Mouse (Mus musculus) intestine, postnatal 0 days (tissue): Measurements from ENCODE around the gene Blvrb. TPM values are rescaled to one million over a fixed set of nuclear protein-coding genes. Genes with fewer than 3 reads are reported as not detected.

Experiments used
- ATAC-seq: fragments of 200-750 bp; cut with Nextera tagmentation; 2 replicates; pipeline ENCODE4 v1.8.0; 2017; ENCODE audit warnings: mild to moderate bottlenecking, moderate TSS enrichment, moderate library complexity
- H3K27ac ChIP-seq: fragments of 300-500 bp; sonication (generic); 2 replicates; pipeline ENCODE4 v1.5.1; 2014; ENCODE audit warnings: mild to moderate bottlenecking, low read depth, low read length, moderate library complexity
- H3K27me3 ChIP-seq: fragments of 300-500 bp; sonication (generic); replicated peaks from 2 replicates; pipeline ENCODE4 v1.6.1; 2014; ENCODE audit warnings: low read length, mixed read lengths; ENCODE audit not compliant: control insufficient read depth, insufficient read depth
- H3K36me3 ChIP-seq: fragments of 300-500 bp; sonication (generic); 2 replicates; pipeline ENCODE4 v1.6.1; 2014; ENCODE audit warnings: mild to moderate bottlenecking, moderate library complexity; ENCODE audit not compliant: control insufficient read depth, insufficient read depth
- H3K4me1 ChIP-seq: fragments of 300-500 bp; sonication (generic); replicated peaks from 2 replicates; pipeline ENCODE4 v1.6.1; 2014; ENCODE audit warnings: antibody characterized with exemption, low read length, mixed read lengths; ENCODE audit not compliant: control insufficient read depth, insufficient read depth
- H3K4me2 ChIP-seq: fragments of 300-500 bp; sonication (generic); replicated peaks from 2 replicates; pipeline ENCODE4 v1.6.1; 2014; ENCODE audit warnings: low read depth, mild to moderate bottlenecking, moderate library complexity
- H3K4me3 ChIP-seq: fragments of 300-500 bp; sonication (generic); 2 replicates; pipeline ENCODE4 v1.5.1; 2014; ENCODE audit warnings: low read depth, low read length
- H3K9ac ChIP-seq: fragments of 300-500 bp; sonication (generic); 2 replicates; pipeline ENCODE4 v1.6.1; 2014; ENCODE audit warnings: mild to moderate bottlenecking, low read depth, low read length
- H3K9me3 ChIP-seq: fragments of 300-500 bp; sonication (generic); 2 replicates; pipeline ENCODE4 v1.6.1; 2016; ENCODE audit warnings: mixed run types; ENCODE audit not compliant: control insufficient read depth
- CTCF ChIP-seq: sonication (generic); IDR thresholded peaks from 2 replicates; pipeline ENCODE4 v1.5.1; 2016; ENCODE audit warnings: low read depth, mild to moderate bottlenecking, control low read depth, antibody characterized with exemption, moderate library complexity
- whole genome bisulfite sequencing: fragments of 180-500 bp; shearing (Covaris S2); extraction: QIAGEN DNeasy Blood & Tissue Kit; methylation state at CpG from one replicate; pipeline ENCODE4 v1.1.7; 2014; 5-methylcytosine and 5-hydroxymethylcytosine counted together
- polyA plus RNA-seq: library from polyadenylated mRNA; unstranded; fragments of >200 nt; fragmentation: Nextera tagmentation; extraction: Ambion mirVana; gene quantifications from 2 replicates; pipeline ENCODE4 v1.2.1, GENCODE M21; 2015

Blvrb gene
- polyA plus RNA-seq, result 60.4 and 67.3 TPM in 2 replicates

- WGBS, result under 1% methylated on average over 54 of the region's 54 CpGs
- peak within 1 kb of the TSS; percentile 92 for H3K4me2 ChIP-seq
- H3K27me3 ChIP-seq, result peaks cover 13% of the 10 kb centered on the region
- peak within 1 kb of the TSS; percentile 60 for H3K9ac ChIP-seq
- no peaks in the 10 kb centered on the region; the same call in 1 of the 2 replicates for H3K4me1 ChIP-seq
- ATAC-seq, result peak; percentile 94
- H3K4me3 ChIP-seq, result peak within 1 kb of the TSS; percentile 61
- H3K36me3 ChIP-seq, result no peaks in the 10 kb centered on the region; the same call in 1 of the 2 replicates
- TF ChIP-seq CTCF, result peak; percentile 60
- no peaks in the 10 kb centered on the region for H3K9me3 ChIP-seq
- peak within 1 kb of the TSS; percentile 15; the same call in 1 of the 2 replicates for H3K27ac ChIP-seq
Measured at GRCm38 (mm10) chr7:27447419-27448286, at the start of gene Blvrb, which contains the start of gene Sptbn4. Blvrb (plus strand) TSS chr7:27447978. Sptbn4 (minus strand) TSS chr7:27447686.

- H3K9me3 ChIP-seq, result 0 out of 2 replicates have a peak, but pooled peaks cover 4% of the 10 kb centered on the region
- WGBS, result 75% methylated on average over 7 of the region's 7 CpGs
- ATAC-seq, result no peak
- H3K4me1 ChIP-seq, result no peaks in the 10 kb centered on the region; the same call in 1 of the 2 replicates
- H3K4me2 ChIP-seq, result no peak overlapping the region
- H3K4me3 ChIP-seq, result no peak overlapping the region
- H3K9ac ChIP-seq, result no peak overlapping the region
- H3K36me3 ChIP-seq, result no peaks in the 10 kb centered on the region
- H3K27ac ChIP-seq, result no peak overlapping the region
- no peak for TF ChIP-seq CTCF
- H3K27me3 ChIP-seq, result peaks cover 69% of the 10 kb centered on the region
Measured at GRCm38 (mm10) chr7:27400545-27400944, 47.2 kb upstream of the Blvrb start.

- 11% methylated on average over 16 of the region's 16 CpGs for WGBS
- no peak; the same call in 1 of the 2 replicates for ATAC-seq
- TF ChIP-seq CTCF, result peak; percentile 82
- Histone ChIP-seq H3K36me3 (no peaks in the 10 kb centered on the region), H3K4me1 (no peaks in the 10 kb centered on the region), H3K4me3 (no peak overlapping the region), H3K27ac (no peak overlapping the region), H3K9ac (no peak overlapping the region), H3K27me3 (peaks cover 68% of the 10 kb centered on the region), H3K4me2 (no peak overlapping the region), H3K9me3 (0 out of 2 replicates have a peak, but pooled peaks cover 6% of the 10 kb centered on the region)
Measured at GRCm38 (mm10) chr7:27402675-27403074, 45.1 kb upstream of the Blvrb start.

DNA sequence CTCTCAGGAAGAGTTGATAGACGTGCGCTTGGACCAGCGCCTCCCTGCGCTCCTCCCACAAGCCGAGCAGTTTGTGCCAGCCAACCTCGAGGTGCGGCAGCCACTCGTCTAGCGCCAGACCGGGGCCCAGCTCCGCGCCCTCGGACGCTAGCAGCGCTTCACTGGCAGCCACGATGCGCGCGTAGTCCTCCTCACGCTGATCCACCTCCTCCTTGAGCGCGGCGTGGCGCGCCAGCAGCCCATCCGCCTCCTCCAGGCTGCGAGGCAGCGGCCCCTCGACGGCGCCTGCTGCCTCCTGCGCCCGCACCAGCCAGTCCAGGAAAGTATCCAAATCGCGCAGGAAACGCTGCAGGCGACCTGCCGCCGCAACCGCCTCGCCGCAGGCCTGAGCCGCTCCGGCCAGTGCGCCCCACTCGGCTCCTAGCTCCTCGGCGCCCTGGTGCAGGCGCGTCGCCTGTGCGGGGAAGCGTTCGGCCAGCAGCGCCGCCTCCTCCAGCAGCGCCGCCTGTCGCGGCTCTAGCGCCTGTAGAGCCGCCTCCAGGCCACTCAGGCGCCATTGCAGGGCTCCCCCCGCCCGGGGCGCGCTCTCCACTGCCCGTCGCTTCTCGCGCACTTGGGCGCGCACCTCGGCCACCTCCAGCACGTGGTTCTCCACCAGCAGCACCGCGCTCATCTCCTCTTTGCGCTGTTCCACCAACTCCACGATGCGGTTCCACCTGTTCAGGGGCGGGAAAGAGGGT lies 43.4 kb upstream of the Blvrb start:
- Histone ChIP-seq H3K4me1 (no peaks in the 10 kb centered on the region), H3K36me3 (no peaks in the 10 kb centered on the region), H3K4me3 (no peak overlapping the region), H3K27me3 (peaks cover 75% of the 10 kb centered on the region), H3K4me2 (peak overlapping the region; percentile 6; the same call in 1 of the 2 replicates), H3K9ac (no peak overlapping the region), H3K9me3 (0 out of 2 replicates have a peak, but pooled peaks cover 6% of the 10 kb centered on the region), H3K27ac (no peak overlapping the region)
- ATAC-seq, result no peak
- WGBS, result 6% methylated on average over 76 of the region's 81 CpGs
- no peak for TF ChIP-seq CTCF

DNA sequence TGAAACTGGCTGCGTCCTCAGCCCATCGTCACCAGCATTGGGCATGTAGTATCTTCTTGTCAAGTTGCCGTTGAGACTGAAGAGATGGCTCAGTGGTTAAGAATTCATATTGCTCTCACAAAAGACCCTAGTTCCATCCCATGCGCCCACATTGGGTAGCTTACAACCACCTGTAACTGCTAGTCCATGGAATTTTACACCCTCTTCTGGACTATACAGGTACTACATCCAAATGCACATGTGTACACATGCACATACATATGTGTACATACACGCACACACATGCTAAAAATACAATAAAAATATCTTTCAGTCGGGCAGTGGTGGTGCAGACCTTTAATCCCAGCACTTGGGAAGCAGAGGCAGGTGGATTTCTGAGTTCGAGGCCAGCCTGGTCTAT lies 41.3 kb upstream of the Blvrb start:
- Histone ChIP-seq H3K27me3 (peaks cover 73% of the 10 kb centered on the region), H3K9me3 (0 out of 2 replicates have a peak, but pooled peaks cover 6% of the 10 kb centered on the region), H3K36me3 (no peaks in the 10 kb centered on the region), H3K4me2 (no peak overlapping the region), H3K27ac (no peak overlapping the region), H3K4me1 (no peaks in the 10 kb centered on the region), H3K4me3 (no peak overlapping the region), H3K9ac (no peak overlapping the region)
- ATAC-seq, result no peak
- TF ChIP-seq CTCF, result peak; percentile 44
- 81% methylated on average over 7 of the region's 7 CpGs for WGBS

- Histone ChIP-seq H3K36me3 (no peaks in the 10 kb centered on the region), H3K27me3 (peaks cover 64% of the 10 kb centered on the region), H3K9me3 (0 out of 2 replicates have a peak, but pooled peaks cover 6% of the 10 kb centered on the region), H3K4me2 (peak overlapping the region; percentile 80; the same call in 1 of the 2 replicates), H3K4me1 (no peaks in the 10 kb centered on the region), H3K4me3 (peak overlapping the region; percentile 41; the same call in 1 of the 2 replicates), H3K9ac (no peak overlapping the region), H3K27ac (no peak overlapping the region)
- ATAC-seq, result no peak
- TF ChIP-seq CTCF, result no peak
- WGBS, result 52% methylated on average over 8 of the region's 8 CpGs
Measured at GRCm38 (mm10) chr7:27407816-27408215, 40.0 kb upstream of the Blvrb start.
